Mouse (Mus musculus) midbrain, embryonic 16.5 days (tissue): ENCODE results near the gene Ms4a15. TPM values are rescaled to one million over a fixed set of nuclear protein-coding genes. Genes with fewer than 3 reads are reported as not detected.

ENCODE experiments used
- ATAC-seq: fragments of 200-750 bp; cut with Nextera tagmentation; 2 replicates; pipeline ENCODE4 v1.8.0; 2017; ENCODE audit warnings: moderate TSS enrichment
- H3K27ac ChIP-seq: fragments of 300-500 bp; sonication (generic); 2 replicates; pipeline ENCODE4 v1.5.1; 2014; ENCODE audit warnings: mild to moderate bottlenecking, low read length, mixed read lengths
- H3K27me3 ChIP-seq: fragments of 300-500 bp; sonication (generic); 2 replicates; pipeline ENCODE4 v1.6.1; 2014; ENCODE audit warnings: low read depth, low read length, mixed read lengths; ENCODE audit not compliant: control insufficient read depth, insufficient read depth
- H3K36me3 ChIP-seq: fragments of 300-500 bp; sonication (generic); 2 replicates; pipeline ENCODE4 v1.6.1; 2014; ENCODE audit warnings: mild to moderate bottlenecking, low read length, moderate library complexity, mixed read lengths; ENCODE audit not compliant: control insufficient read depth, insufficient read depth
- H3K4me1 ChIP-seq: fragments of 300-500 bp; sonication (generic); 2 replicates; pipeline ENCODE4 v1.6.1; 2014; ENCODE audit warnings: mild to moderate bottlenecking, low read length, mixed read lengths; ENCODE audit not compliant: control insufficient read depth, insufficient read depth
- H3K4me2 ChIP-seq: fragments of 300-500 bp; sonication (generic); 2 replicates; pipeline ENCODE4 v1.6.1; 2014; ENCODE audit warnings: mild to moderate bottlenecking, low read length, mixed read lengths
- H3K4me3 ChIP-seq: fragments of 300-500 bp; sonication (generic); 2 replicates; pipeline ENCODE4 v1.5.1; 2014; ENCODE audit warnings: low read depth, mild to moderate bottlenecking, low read length, moderate library complexity, mixed read lengths
- H3K9ac ChIP-seq: fragments of 300-500 bp; sonication (generic); 2 replicates; pipeline ENCODE4 v1.6.1; 2014; ENCODE audit warnings: low read depth, low read length, mixed read lengths
- H3K9me3 ChIP-seq: fragments of 300-500 bp; sonication (generic); replicated peaks from 2 replicates; pipeline ENCODE4 v1.6.1; 2014; ENCODE audit warnings: mild to moderate bottlenecking, low read length, mixed read lengths; ENCODE audit not compliant: control insufficient read depth, poor library complexity, severe bottlenecking
- WGBS: fragments of 180-500 bp; shearing (Covaris S2); extraction: QIAGEN DNeasy Blood & Tissue Kit; methylation state at CpG from one replicate; pipeline ENCODE4 v1.1.7; 2014; 5-methylcytosine and 5-hydroxymethylcytosine counted together
- polyA plus RNA-seq: library from polyadenylated mRNA; unstranded; fragments of >200 nt; fragmentation: Nextera tagmentation; extraction: Ambion mirVana; gene quantifications from 2 replicates; pipeline ENCODE4 v1.2.1, GENCODE M21; 2015

The Ms4a15 gene
- not detected in 2 replicates for polyA plus RNA-seq

GRCm38 (mm10) chr19:10993150-10993549, at the start of gene Ms4a15:
Gene Ms4a15, minus strand, starts transcription at chr19:10993250.
- no peak within 1 kb of the TSS for H3K9ac ChIP-seq
- no peak within 1 kb of the TSS for H3K4me3 ChIP-seq
- no peak within 1 kb of the TSS for H3K4me2 ChIP-seq
- ATAC-seq = no peak
- H3K9me3 ChIP-seq = no peaks in the 10 kb centered on the region
- no peaks in the 10 kb centered on the region for H3K27me3 ChIP-seq
- no peaks in the 10 kb centered on the region for H3K4me1 ChIP-seq
- no peak within 1 kb of the TSS for H3K27ac ChIP-seq
- WGBS = 86% methylated on average over 7 of the region's 7 CpGs
- no peaks in the 10 kb centered on the region for H3K36me3 ChIP-seq

- Histone ChIP-seq H3K27ac (no peak overlapping the region), H3K36me3 (no peaks in the 10 kb centered on the region), H3K9ac (no peak overlapping the region), H3K9me3 (no peaks in the 10 kb centered on the region), H3K4me3 (no peak overlapping the region), H3K4me1 (no peaks in the 10 kb centered on the region), H3K27me3 (no peaks in the 10 kb centered on the region), H3K4me2 (no peak overlapping the region)
- ATAC-seq = no peak
These were observed 44.5 kb upstream of the Ms4a15 start for GRCm38 (mm10) chr19:11037570-11037969.

GRCm38 (mm10) chr19:11022382-11022781, 29.3 kb upstream of the Ms4a15 start:
- Histone ChIP-seq H3K4me1 (no peaks in the 10 kb centered on the region), H3K27me3 (no peaks in the 10 kb centered on the region), H3K27ac (no peak overlapping the region), H3K4me2 (no peak overlapping the region), H3K9me3 (no peaks in the 10 kb centered on the region; the same call in 1 of the 2 replicates), H3K36me3 (no peaks in the 10 kb centered on the region), H3K9ac (no peak overlapping the region), H3K4me3 (no peak overlapping the region)
- no peak for ATAC-seq

DNA sequence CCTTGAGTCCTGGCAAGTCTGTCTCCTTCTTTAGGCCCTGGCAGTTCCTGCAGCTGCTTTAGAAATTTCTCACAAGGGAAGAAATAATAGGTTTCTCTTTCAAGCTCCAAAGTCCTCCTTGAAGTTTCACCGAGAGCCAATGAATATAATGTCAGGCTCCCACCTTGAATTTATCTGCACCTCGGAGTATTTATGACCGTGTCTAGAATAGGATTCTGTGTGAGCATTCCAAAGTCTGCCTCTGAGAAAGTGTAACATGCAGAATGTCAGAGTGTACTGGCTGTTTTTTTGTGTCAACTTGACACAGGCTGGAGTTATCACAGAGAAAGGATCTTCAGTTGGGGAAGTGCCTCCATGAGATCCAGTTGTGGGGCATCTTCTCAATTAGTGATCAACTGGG, 24.8 kb upstream of the Ms4a15 start, which contains the start of gene Ms4a18:
Gene Ms4a18, minus strand, starts transcription at position 141 of the 400 bp plus-strand sequence.
- H3K4me1 ChIP-seq = no peaks in the 10 kb centered on the region
- no peaks in the 10 kb centered on the region for H3K27me3 ChIP-seq
- no peak within 1 kb of the TSS for H3K9ac ChIP-seq
- H3K4me3 ChIP-seq = no peak within 1 kb of the TSS
- H3K9me3 ChIP-seq = no peaks in the 10 kb centered on the region
- H3K4me2 ChIP-seq = no peak within 1 kb of the TSS
- ATAC-seq = no peak
- H3K36me3 ChIP-seq = no peaks in the 10 kb centered on the region
- 95% methylated on average over 3 of the region's 3 CpGs for WGBS
- no peak within 1 kb of the TSS for H3K27ac ChIP-seq

DNA sequence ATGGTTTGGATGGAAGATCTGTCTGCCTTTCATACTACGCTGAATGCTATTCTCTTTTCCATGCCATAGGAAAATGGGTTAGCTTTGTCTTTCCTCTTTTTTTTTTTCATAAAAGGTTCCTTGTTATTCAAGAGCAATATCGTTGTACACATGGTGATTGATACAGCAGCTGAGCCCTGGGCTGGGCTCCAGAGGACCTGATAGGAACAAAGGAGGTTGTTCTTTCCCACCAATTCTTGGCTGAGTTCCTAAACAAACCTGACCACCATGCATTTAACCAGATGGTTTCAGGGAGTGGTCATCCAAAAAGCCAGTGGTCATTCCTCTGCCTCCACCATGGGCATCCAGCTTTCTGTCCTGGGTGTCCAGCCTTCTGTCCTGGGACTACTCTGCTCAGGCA, 24.2 kb upstream of the Ms4a15 start:
- Histone ChIP-seq H3K4me2 (no peak overlapping the region), H3K36me3 (no peaks in the 10 kb centered on the region), H3K27ac (no peak overlapping the region), H3K4me3 (no peak overlapping the region), H3K4me1 (no peaks in the 10 kb centered on the region), H3K9me3 (no peaks in the 10 kb centered on the region), H3K27me3 (no peaks in the 10 kb centered on the region), H3K9ac (no peak overlapping the region)
- WGBS = 76% methylated on average over 2 of the region's 2 CpGs
- ATAC-seq = no peak

- no peak overlapping the region for H3K27ac ChIP-seq
- ATAC-seq = no peak
- no peak overlapping the region for H3K4me3 ChIP-seq
- H3K36me3 ChIP-seq = no peaks in the 10 kb centered on the region
- WGBS = 72% methylated on average over 1 of the region's 1 CpGs
- H3K9me3 ChIP-seq = no peaks in the 10 kb centered on the region
- H3K27me3 ChIP-seq = no peaks in the 10 kb centered on the region
- no peak overlapping the region for H3K9ac ChIP-seq
- no peaks in the 10 kb centered on the region for H3K4me1 ChIP-seq
- H3K4me2 ChIP-seq = no peak overlapping the region
These were observed 22.9 kb upstream of the Ms4a15 start for GRCm38 (mm10) chr19:11015998-11016397.

- no peak for ATAC-seq
- Histone ChIP-seq H3K9me3 (no peaks in the 10 kb centered on the region), H3K9ac (no peak overlapping the region), H3K4me2 (no peak overlapping the region), H3K27me3 (no peaks in the 10 kb centered on the region), H3K4me3 (no peak overlapping the region), H3K36me3 (no peaks in the 10 kb centered on the region), H3K4me1 (no peaks in the 10 kb centered on the region), H3K27ac (no peak overlapping the region)
These were observed 22.4 kb upstream of the Ms4a15 start for GRCm38 (mm10) chr19:11015468-11015867.

GRCm38 (mm10) chr19:10991911-10992310, 1.1 kb downstream of the Ms4a15 start:
- H3K36me3 ChIP-seq = no peaks in the 10 kb centered on the region
- no peak overlapping the region for H3K4me3 ChIP-seq
- no peak for ATAC-seq
- no peaks in the 10 kb centered on the region for H3K4me1 ChIP-seq
- no peak overlapping the region for H3K9ac ChIP-seq
- H3K9me3 ChIP-seq = no peaks in the 10 kb centered on the region
- H3K27me3 ChIP-seq = no peaks in the 10 kb centered on the region
- no peak overlapping the region for H3K4me2 ChIP-seq
- no peak overlapping the region for H3K27ac ChIP-seq

GRCm38 (mm10) chr19:10990751-10991150, 2.3 kb downstream of the Ms4a15 start:
- Histone ChIP-seq H3K4me3 (no peak overlapping the region), H3K4me1 (no peaks in the 10 kb centered on the region), H3K9ac (no peak overlapping the region), H3K9me3 (no peaks in the 10 kb centered on the region), H3K27me3 (no peaks in the 10 kb centered on the region), H3K4me2 (no peak overlapping the region), H3K36me3 (no peaks in the 10 kb centered on the region), H3K27ac (no peak overlapping the region)
- ATAC-seq = no peak
- WGBS = 81% methylated on average over 1 of the region's 1 CpGs

DNA sequence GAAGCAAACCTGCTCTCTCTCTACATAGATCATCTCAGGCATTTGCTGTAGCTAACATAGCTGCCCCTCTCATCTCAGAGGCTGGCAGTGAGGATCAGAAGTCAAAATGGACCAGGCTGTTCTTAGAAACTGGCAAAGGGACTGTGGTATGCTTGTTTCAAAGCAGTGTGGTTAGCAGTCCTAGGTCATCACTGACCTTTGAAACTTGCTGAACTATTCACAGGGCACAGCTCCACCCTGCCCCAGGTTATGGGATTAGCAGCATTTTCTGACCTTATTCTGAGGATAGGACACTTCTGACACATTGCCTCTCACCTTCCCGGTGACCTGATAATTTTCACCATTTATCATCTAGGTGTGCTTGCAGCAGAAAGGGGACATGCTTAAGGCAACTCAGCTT, 4.5 kb downstream of the Ms4a15 start:
- Histone ChIP-seq H3K36me3 (no peaks in the 10 kb centered on the region), H3K9me3 (no peaks in the 10 kb centered on the region), H3K27me3 (no peaks in the 10 kb centered on the region), H3K4me3 (no peak overlapping the region), H3K4me2 (no peak overlapping the region), H3K27ac (no peak overlapping the region), H3K9ac (no peak overlapping the region), H3K4me1 (no peaks in the 10 kb centered on the region)
- no peak for ATAC-seq
- WGBS = 97% methylated on average over 1 of the region's 1 CpGs
